8 mouse cellular contexts compared by ENCODE assay signal in genomic region chr7:80773834-80774614, GRCm38 (mm10). TPM values are rescaled to one million over a fixed set of nuclear protein-coding genes. Genes with fewer than 3 reads are reported as not detected.
A peak's percentile ranks its signal among the peaks of the same experiment; 100 is the strongest.
DNase-seq lines count a peak whose midpoint lies in the region; ATAC-seq and TF ChIP-seq lines count a peak whose summit lies in the region.

No protein-coding gene starts in this region.

- WGBS in small intestine, adult 2 months = 58% methylated on average over 14 of the region's 14 CpGs

- no peaks in the 10 kb centered on the region for H3K27me3 ChIP-seq in small intestine, adult 2 months (ENCODE audit: control insufficient read depth, insufficient read depth, low read length)

- ATAC-seq in erythroblast, adult 5-6 weeks (replicated peaks; ENCODE audit: low FRiP score, poor library complexity, severe bottlenecking) = no peak

- H3K36me3 ChIP-seq in small intestine, adult 2 months (ENCODE audit: control insufficient read depth, insufficient read depth, low read length) = peaks cover 6% of the 10 kb centered on the region; the same call in 1 of the 2 replicates

- no peak for TF ChIP-seq CTCF in small intestine, adult 2 months (IDR thresholded peaks at IDR 0.05; ENCODE audit: extremely low read depth, insufficient read length, insufficient replicate concordance, low read depth, low read length)

- H3K27ac ChIP-seq in small intestine, adult 2 months (ENCODE audit: insufficient read depth, low read depth, low read length) = peak overlapping the region; percentile 59

- peak; percentile 33 for DNase-seq in adrenal gland, adult 2 months
- no peak for DNase-seq in adrenal gland, adult 8-10 months
- peak; percentile 56 for DNase-seq in right cerebral cortex, adult 18-20 months
- no peak for DNase-seq in right cerebral cortex, postnatal 4 days
- peak; percentile 65 to 73 for DNase-seq in heart, postnatal 10 days
- DNase-seq in T-cell, adult 2 months (ENCODE audit: low spot score) = no peak

- no peak for TF ChIP-seq POLR2A in small intestine, adult 2 months (IDR thresholded peaks at IDR 0.05; ENCODE audit: low read depth, low read length)

- intact Hi-C loops in heart, postnatal 10 days (cut with DNase I) = no loop called here

- H3K4me1 ChIP-seq in small intestine, adult 2 months (ENCODE audit: control insufficient read depth, insufficient read depth, insufficient read length, low read length) = peaks cover 14% of the 10 kb centered on the region

- no peak overlapping the region for H3K4me3 ChIP-seq in small intestine, adult 2 months (ENCODE audit: low read depth, low read length)

RNA-seq across cellular contexts. Expression of gene Iqgap1, which starts 51.8 kb away (rescaled TPM):
- 10 to 100 TPM; 84.8 to 88.4 TPM for total RNA-seq in adrenal gland, adult 2 months (2021)
- 15.7 and 19.1 TPM in 2 replicates for polyA plus RNA-seq in adrenal gland, adult 2 months (2012; rRNA removed)
- total RNA-seq in adrenal gland, adult 8-10 months (2022) = 100 to 1,000 TPM in 2 of 4 experiments, 10 to 100 TPM in 2; 82.6 to 138 (median 109) TPM
- 10 to 100 TPM; 74.3 to 74.9 TPM for total RNA-seq in heart, postnatal 10 days (2021)
- 16.5 and 28.9 TPM in 2 replicates for polyA plus RNA-seq in small intestine, adult 2 months (2012; rRNA removed)
- total RNA-seq in erythroblast, adult 5-6 weeks (2015; ENCODE audit: low replicate concordance) = 41.8 and 71.3 TPM in 2 replicates
- total RNA-seq in erythroblast, adult 5-6 weeks (2017; ENCODE audit: low replicate concordance) = 33.5 and 38.6 TPM in 2 replicates

Comparison
In these comparisons a context has a peak if more than half of its experiments do, and no peak if none do; other contexts are left out.
1. DNase-seq: peak in adrenal gland, adult 2 months (single experiment), right cerebral cortex, adult 18-20 months (single experiment) and heart, postnatal 10 days (2 of 2); none in adrenal gland, adult 8-10 months (single experiment), right cerebral cortex, postnatal 4 days (single experiment) and T-cell, adult 2 months (single experiment).